Mouse (Mus musculus): ENCODE results near the gene Tceanc.

DNA sequence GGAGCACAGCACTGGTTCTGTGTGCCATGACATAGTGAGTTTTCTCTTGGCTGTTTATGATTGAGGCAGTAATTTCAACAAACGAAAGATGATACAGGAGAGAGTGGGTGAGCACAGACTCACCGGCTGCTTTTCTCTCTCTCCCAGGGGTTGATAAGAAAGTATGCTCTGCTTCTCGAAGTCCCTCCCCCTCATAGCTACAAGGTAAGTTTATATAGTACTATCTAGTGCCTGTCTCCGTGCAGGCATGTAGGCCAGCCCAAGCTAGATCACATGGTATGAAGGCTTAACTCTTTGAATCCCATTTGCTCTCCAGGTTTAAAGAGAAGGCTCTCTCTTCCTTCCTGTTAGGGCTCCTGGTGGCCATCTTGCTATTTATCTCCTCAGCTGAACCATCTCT is 16.8 kb upstream of the Tceanc start:
- TF ChIP-seq POLR2A (IDR thresholded peaks at IDR 0.05; ENCODE audit: low read depth, low read length) (no peak), CTCF (IDR thresholded peaks at IDR 0.05; ENCODE audit: borderline replicate concordance, insufficient read depth, low read length) (no peak)
